Mouse (Mus musculus): ENCODE data around the gene Plet1.

GRCm38 (mm10) chr9:50500467-50500973 is 6.2 kb downstream of the Plet1 start:
- no peak for TF ChIP-seq CTCF (IDR thresholded peaks at IDR 0.05; ENCODE audit: low read depth, low read length)
- TF ChIP-seq TAL1 (conservative IDR thresholded peaks at IDR 0.05; ENCODE audit: low read depth, low read length): no peak
- no peak for TF ChIP-seq GATA1 (IDR thresholded peaks at IDR 0.05; ENCODE audit: borderline replicate concordance, low read length)
- TF ChIP-seq POLR2AphosphoS5 (IDR thresholded peaks at IDR 0.05; ENCODE audit: insufficient replicate concordance, low read depth, low read length): no peak
